Mouse (Mus musculus) liver, postnatal 0 days (tissue): Measurements from ENCODE around the gene Adam10.

ENCODE experiments used
- CTCF ChIP-seq: sonication (generic); IDR thresholded peaks from 2 replicates; pipeline ENCODE4 v1.5.1; 2016; ENCODE audit warnings: antibody characterized with exemption, low read depth
- EP300 ChIP-seq: IDR thresholded peaks from 2 replicates; pipeline ENCODE4 v1.6.1; 2016; ENCODE audit warnings: antibody characterized with exemption, low read depth, mild to moderate bottlenecking

- TF ChIP-seq CTCF (peak; percentile 70), EP300 (no peak)
These were observed 6.8 kb upstream of the Adam10 start for GRCm38 (mm10) chr9:70671772-70672579.
